Mouse (Mus musculus): ENCODE data around the gene Nr5a1.

GRCm38 (mm10) chr2:38653293-38653619 lies 61.1 kb downstream of the Nr5a1 start:
- no peak for TF ChIP-seq GATA1 (IDR thresholded peaks at IDR 0.05; ENCODE audit: borderline replicate concordance, low read length)
- no peak for TF ChIP-seq FLI1 (IDR thresholded peaks at IDR 0.05; ENCODE audit: low read length)
